Mouse (Mus musculus): ENCODE measurements around the gene Rsf1. TPM values are rescaled to one million over a fixed set of nuclear protein-coding genes. Genes with fewer than 3 reads are reported as not detected.

Rsf1 gene
- polyA plus RNA-seq, 1 experiment from 2014 or later: 26.2 TPM

DNA sequence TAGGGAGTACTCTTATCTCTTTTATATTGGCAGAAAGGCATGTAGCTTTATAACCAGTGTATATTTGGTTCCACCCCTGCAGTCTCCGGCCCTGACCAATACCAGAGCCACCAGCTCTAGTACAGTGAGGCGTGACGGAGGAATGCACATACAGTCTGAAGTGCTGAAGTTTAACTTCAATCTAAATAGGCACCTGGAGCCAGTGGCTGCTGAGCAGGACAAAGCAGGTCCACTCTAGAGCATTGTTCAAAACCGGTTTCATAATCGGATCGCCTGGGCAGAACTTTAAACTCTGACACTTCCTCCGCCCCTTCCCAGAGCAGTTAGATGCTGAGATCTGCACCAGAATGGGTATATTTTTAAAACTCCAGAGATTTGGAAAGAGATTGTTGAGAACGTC lies 155.3 kb downstream of the Rsf1 start:
- Histone ChIP-seq H3K4me1 (peaks cover 28% of the 10 kb centered on the region), H3K27me3 (replicated peaks; ENCODE audit: low read depth, poor library complexity, severe bottlenecking) (peaks cover 17% of the 10 kb centered on the region), H3K36me3 (replicated peaks) (no peaks in the 10 kb centered on the region), H3K4me3 (no peak overlapping the region), H3K27ac (replicated peaks) (no peak overlapping the region), H3K9me3 (no peaks in the 10 kb centered on the region)
- no peak for DNase-seq (ENCODE audit: low spot score)
- 88% methylated on average over 8 of the region's 8 CpGs for WGBS

DNA sequence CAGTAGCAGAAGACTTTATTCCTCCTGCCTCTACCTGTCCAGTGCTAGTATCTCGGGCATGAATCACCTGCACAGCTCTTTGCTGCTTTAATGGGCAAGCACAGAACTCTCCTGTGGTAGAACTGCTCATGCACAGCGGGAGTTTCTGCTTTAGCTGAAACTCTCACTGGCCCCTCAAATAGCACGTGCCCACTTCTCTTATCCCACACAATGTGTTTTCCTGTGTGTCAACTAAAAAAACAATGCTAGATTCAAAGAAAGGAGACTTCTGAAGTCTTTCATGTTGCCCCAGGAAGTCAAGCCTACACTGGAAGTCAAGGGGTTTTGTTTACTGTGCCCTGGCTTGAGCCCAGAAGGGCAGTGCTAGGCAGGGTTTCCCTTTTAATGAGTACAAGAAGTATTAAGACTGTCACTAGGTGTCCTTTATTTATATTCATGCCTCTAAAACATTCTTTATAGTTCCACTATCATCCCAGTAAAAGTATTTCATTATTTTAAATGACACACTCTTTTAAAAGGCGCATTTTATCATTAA lies 156.3 kb downstream of the Rsf1 start:
- Histone ChIP-seq H3K27ac (replicated peaks) (no peak overlapping the region), H3K27me3 (replicated peaks; ENCODE audit: low read depth, poor library complexity, severe bottlenecking) (peaks cover 17% of the 10 kb centered on the region), H3K4me1 (peaks cover 25% of the 10 kb centered on the region), H3K9me3 (no peaks in the 10 kb centered on the region), H3K4me3 (no peak overlapping the region), H3K36me3 (replicated peaks) (no peaks in the 10 kb centered on the region)
- WGBS: 43% methylated on average over 4 of the region's 4 CpGs
- DNase-seq (ENCODE audit: low spot score): no peak

DNA sequence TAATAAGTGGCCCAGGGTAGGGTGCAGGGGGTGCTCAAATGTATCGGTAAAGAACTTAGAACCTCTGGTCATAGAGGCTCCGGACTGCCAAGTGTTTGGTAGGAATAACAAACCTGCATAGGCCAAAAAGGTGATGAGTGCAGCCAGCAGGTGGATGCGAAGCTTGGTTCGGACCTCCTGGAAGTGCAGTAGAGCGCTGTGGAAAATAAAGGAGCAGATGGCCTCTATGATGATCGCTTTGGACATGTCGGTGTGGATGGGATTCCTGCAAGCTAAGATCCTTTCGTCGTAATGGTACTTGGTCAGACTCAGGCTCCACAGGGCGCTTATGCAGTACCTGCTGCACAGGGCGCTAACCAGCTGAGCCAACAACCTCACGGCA lies 157.6 kb downstream of the Rsf1 start:
- WGBS: 9% methylated on average over 12 of the region's 12 CpGs
- peak overlapping the region; percentile 66 for H3K4me3 ChIP-seq
- peaks cover 27% of the 10 kb centered on the region for H3K4me1 ChIP-seq
- no peak for DNase-seq (ENCODE audit: low spot score)
- H3K27me3 ChIP-seq (replicated peaks; ENCODE audit: low read depth, poor library complexity, severe bottlenecking): peaks cover 17% of the 10 kb centered on the region
- no peaks in the 10 kb centered on the region for H3K9me3 ChIP-seq
- peak overlapping the region; percentile 84 for H3K27ac ChIP-seq (replicated peaks)
- no peaks in the 10 kb centered on the region for H3K36me3 ChIP-seq (replicated peaks)

DNA sequence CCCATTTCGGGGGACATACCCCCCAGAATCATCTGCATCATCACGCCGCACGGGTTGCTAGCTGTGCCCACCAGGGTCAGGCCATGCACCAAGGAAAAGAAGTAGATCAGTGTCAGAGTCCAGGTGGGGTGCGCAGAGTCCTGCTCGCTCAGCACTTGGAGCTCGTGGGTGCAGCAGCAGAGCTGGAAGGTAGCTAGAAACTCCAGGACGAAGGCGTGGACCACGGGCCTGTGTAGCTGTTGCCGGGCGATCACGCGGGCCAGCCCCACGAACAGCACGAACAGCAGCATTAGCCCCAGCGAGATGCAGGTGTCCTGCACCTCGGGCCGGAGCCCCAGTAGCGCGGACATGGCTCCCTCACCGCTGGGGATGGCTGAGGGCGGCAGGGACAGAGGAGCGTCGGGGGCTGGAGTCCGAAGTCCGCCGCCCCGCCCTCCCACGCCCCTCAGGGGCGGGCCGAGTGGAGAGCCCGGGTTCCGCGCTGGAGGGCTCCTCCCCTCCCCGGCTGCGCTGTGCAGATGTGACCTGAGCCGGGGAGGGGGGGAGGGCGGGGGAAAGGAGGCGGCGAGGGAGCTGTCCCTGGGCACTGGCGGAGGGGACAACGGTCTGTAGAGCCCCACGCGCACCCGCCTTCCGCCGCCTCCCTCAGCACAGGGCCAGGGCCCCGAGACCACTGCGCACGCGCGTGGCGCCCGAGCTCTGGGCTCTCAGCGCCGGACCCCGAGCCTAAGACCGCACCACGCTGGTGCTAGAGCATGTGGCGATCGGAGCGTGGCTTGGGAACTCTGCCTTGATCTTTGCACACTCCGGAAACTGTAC lies 158.2 kb downstream of the Rsf1 start, which contains the start of gene Aqp11:
Gene Aqp11, minus strand, starts transcription at position 652 of the 819 bp plus-strand sequence.
- Histone ChIP-seq H3K9me3 (no peaks in the 10 kb centered on the region), H3K36me3 (replicated peaks) (no peaks in the 10 kb centered on the region), H3K4me3 (peak within 1 kb of the TSS; percentile 66), H3K4me1 (peaks cover 27% of the 10 kb centered on the region), H3K27me3 (replicated peaks; ENCODE audit: low read depth, poor library complexity, severe bottlenecking) (peaks cover 17% of the 10 kb centered on the region), H3K27ac (replicated peaks) (peak within 1 kb of the TSS; percentile 84)
- peak; percentile 92 for DNase-seq (ENCODE audit: low spot score)
- under 1% methylated on average over 59 of the region's 64 CpGs for WGBS

DNA sequence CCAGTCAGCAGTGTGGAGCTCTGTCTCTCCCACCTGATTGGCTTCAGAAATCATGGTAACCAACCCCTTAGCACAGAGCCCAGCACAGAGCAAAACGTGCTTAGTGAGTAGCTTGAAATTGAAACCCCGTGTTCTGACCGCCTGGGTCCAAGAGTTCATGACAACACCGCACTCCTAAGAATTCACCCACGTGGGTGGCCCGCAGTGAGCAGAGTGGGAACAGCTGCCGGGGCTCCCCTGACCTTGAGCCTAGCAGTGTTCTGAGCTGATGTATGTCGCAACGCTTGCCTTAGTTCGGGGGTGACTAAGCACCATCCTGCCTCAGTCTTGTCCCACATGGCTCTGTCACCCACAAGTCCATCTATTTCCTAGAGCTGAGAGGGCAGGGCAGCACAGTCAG lies 161.3 kb downstream of the Rsf1 start:
- Histone ChIP-seq H3K4me1 (peaks cover 26% of the 10 kb centered on the region), H3K4me3 (no peak overlapping the region), H3K36me3 (replicated peaks) (no peaks in the 10 kb centered on the region), H3K27ac (replicated peaks) (no peak overlapping the region), H3K27me3 (replicated peaks; ENCODE audit: low read depth, poor library complexity, severe bottlenecking) (peaks cover 13% of the 10 kb centered on the region), H3K9me3 (no peaks in the 10 kb centered on the region)
- 53% methylated on average over 10 of the region's 10 CpGs for WGBS
- peak; percentile 56 for DNase-seq (ENCODE audit: low spot score)

DNA sequence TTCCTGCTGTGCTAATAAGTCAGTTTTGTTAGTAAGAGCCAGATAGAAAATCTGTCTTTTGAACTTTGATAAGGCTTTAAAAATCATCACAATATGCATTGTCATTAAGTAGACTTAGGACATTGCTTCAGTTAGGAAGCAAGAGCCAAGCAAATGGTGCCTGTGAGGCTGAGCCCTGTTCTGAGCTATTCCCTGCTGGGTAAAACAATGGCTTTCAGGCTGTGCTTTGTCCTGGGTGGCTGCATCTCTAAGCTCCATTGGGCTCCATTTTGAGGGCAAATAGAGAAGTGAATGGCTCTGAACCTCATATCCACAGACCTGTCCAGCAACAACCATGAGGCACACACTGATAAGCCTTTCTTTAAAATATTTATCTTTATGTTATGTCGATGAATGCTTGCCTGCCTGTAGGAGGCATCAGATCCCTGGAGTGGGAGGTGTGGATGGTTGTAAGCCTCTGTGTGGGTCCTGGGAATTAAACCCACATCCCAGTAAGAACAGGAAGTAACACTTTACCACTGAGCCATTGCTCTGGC lies 162.1 kb downstream of the Rsf1 start:
- Histone ChIP-seq H3K27me3 (replicated peaks; ENCODE audit: low read depth, poor library complexity, severe bottlenecking) (peaks cover 7% of the 10 kb centered on the region), H3K36me3 (replicated peaks) (no peaks in the 10 kb centered on the region), H3K9me3 (no peaks in the 10 kb centered on the region), H3K27ac (replicated peaks) (no peak overlapping the region), H3K4me1 (peaks cover 25% of the 10 kb centered on the region), H3K4me3 (no peak overlapping the region)
- 30% methylated on average over 1 of the region's 1 CpGs for WGBS
- DNase-seq (ENCODE audit: low spot score): no peak

Other genes starting within 250 kb of the Rsf1 start
- gene Usp35, start 247.9 kb upstream of the Rsf1 start, polyA plus RNA-seq (2016; fragmentation: Nextera tagmentation; extraction: Ambion mirVana): 1.8 TPM in 2 replicates
- gene Kctd21, start 247.6 kb upstream of the Rsf1 start, polyA plus RNA-seq (2016; fragmentation: Nextera tagmentation; extraction: Ambion mirVana): 4.0 and 4.6 TPM in 2 replicates
- gene Alg8, start 208.3 kb upstream of the Rsf1 start, polyA plus RNA-seq (2016; fragmentation: Nextera tagmentation; extraction: Ambion mirVana): 55.2 and 58.8 TPM in 2 replicates
- gene Ndufc2, start 179.9 kb upstream of the Rsf1 start, polyA plus RNA-seq (2016; fragmentation: Nextera tagmentation; extraction: Ambion mirVana): 304 and 310 TPM in 2 replicates
- 0.26 and 0.45 TPM in 2 replicates for gene Thrsp, start 162.2 kb upstream of the Rsf1 start, polyA plus RNA-seq (2016; fragmentation: Nextera tagmentation; extraction: Ambion mirVana)
- 0.45 and 0.95 TPM in 2 replicates for gene Kctd14, start 128.6 kb upstream of the Rsf1 start, polyA plus RNA-seq (2016; fragmentation: Nextera tagmentation; extraction: Ambion mirVana)
- gene Ints4, start 98.9 kb upstream of the Rsf1 start, polyA plus RNA-seq (2016; fragmentation: Nextera tagmentation; extraction: Ambion mirVana): 67.9 and 68.3 TPM in 2 replicates
- gene Aamdc, start 392 bp upstream of the Rsf1 start, polyA plus RNA-seq (2016; fragmentation: Nextera tagmentation; extraction: Ambion mirVana): 35.9 and 38.0 TPM in 2 replicates
- gene Clns1a, start 116.7 kb downstream of the Rsf1 start, polyA plus RNA-seq (2016; fragmentation: Nextera tagmentation; extraction: Ambion mirVana): 296 and 321 TPM in 2 replicates
- 3.2 and 4.0 TPM in 2 replicates for gene Aqp11, start 158.4 kb downstream of the Rsf1 start, polyA plus RNA-seq (2016; fragmentation: Nextera tagmentation; extraction: Ambion mirVana)
- 43.6 and 44.2 TPM in 2 replicates for gene Pak1, start 208.7 kb downstream of the Rsf1 start, polyA plus RNA-seq (2016; fragmentation: Nextera tagmentation; extraction: Ambion mirVana)